Mouse (Mus musculus) hindbrain, embryonic 14.5 days (tissue): ENCODE measurements around the gene Slc43a2. TPM values are rescaled to one million over a fixed set of nuclear protein-coding genes. Genes with fewer than 3 reads are reported as not detected.

Source experiments
- ATAC-seq: fragments of 200-750 bp; cut with Nextera tagmentation; 2 replicates; pipeline ENCODE4 v1.8.0; 2017; ENCODE audit warnings: moderate number of reproducible peaks, mild to moderate bottlenecking, moderate TSS enrichment, moderate library complexity; ENCODE audit not compliant: low FRiP score
- DNase-seq: peaks from one replicate; pipeline ENCODE4 v3.0.0-alpha.2; 2015; ENCODE audit warnings: low spot score
- H3K27ac ChIP-seq: fragments of 300-500 bp; sonication (generic); 2 replicates; pipeline ENCODE4 v1.5.1; 2014; ENCODE audit warnings: mild to moderate bottlenecking, moderate library complexity
- H3K27me3 ChIP-seq: fragments of 300-500 bp; sonication (generic); 2 replicates; pipeline ENCODE4 v1.6.1; 2014; ENCODE audit warnings: mild to moderate bottlenecking, low read length, mixed read lengths; ENCODE audit not compliant: control insufficient read depth, insufficient read depth
- H3K36me3 ChIP-seq: fragments of 300-500 bp; sonication (generic); replicated peaks from 2 replicates; pipeline ENCODE4 v1.6.1; 2014; ENCODE audit not compliant: control insufficient read depth, insufficient read depth
- H3K4me1 ChIP-seq: fragments of 300-500 bp; sonication (generic); replicated peaks from 2 replicates; pipeline ENCODE4 v1.6.1; 2014; ENCODE audit warnings: antibody characterized with exemption, low read length, mixed read lengths; ENCODE audit not compliant: control insufficient read depth, insufficient read depth
- H3K4me2 ChIP-seq: fragments of 300-500 bp; sonication (generic); replicated peaks from 2 replicates; pipeline ENCODE4 v1.6.1; 2014; ENCODE audit warnings: mild to moderate bottlenecking, moderate library complexity
- H3K4me3 ChIP-seq: fragments of 300-500 bp; sonication (generic); replicated peaks from 2 replicates; pipeline ENCODE4 v1.5.1; 2014; ENCODE audit warnings: mild to moderate bottlenecking, low read length
- H3K9ac ChIP-seq: fragments of 300-500 bp; sonication (generic); 2 replicates; pipeline ENCODE4 v1.6.1; 2014
- H3K9me3 ChIP-seq: fragments of 300-500 bp; sonication (generic); 2 replicates; pipeline ENCODE4 v1.6.1; 2016; ENCODE audit warnings: low read length; ENCODE audit not compliant: control insufficient read depth
- WGBS: fragments of 180-500 bp; shearing (Covaris S2); extraction: QIAGEN DNeasy Blood & Tissue Kit; methylation state at CpG from one replicate; pipeline ENCODE4 v1.1.7; 2014; 5-methylcytosine and 5-hydroxymethylcytosine counted together
- microRNA-seq: library from miRNA; unstranded; fragments of <30 nt; microRNA quantifications from one replicate; pipeline ENCODE4, GENCODE M21; 2016
- polyA plus RNA-seq: library from polyadenylated mRNA; unstranded; fragments of >200 nt; fragmentation: Nextera tagmentation; extraction: Ambion mirVana; gene quantifications from 2 replicates; pipeline ENCODE4 v1.2.1, GENCODE M21; 2014

Gene Slc43a2
- polyA plus RNA-seq, 1 experiment from 2014 or later: 15.2 TPM

GRCm38 (mm10) chr11:75624102-75624554 is 92.6 kb downstream of the Slc43a2 start:
- WGBS: 81% methylated on average over 2 of the region's 2 CpGs

GRCm38 (mm10) chr11:75625820-75626219 is 94.3 kb downstream of the Slc43a2 start:
- no peaks in the 10 kb centered on the region for H3K9me3 ChIP-seq
- whole genome bisulfite sequencing: 94% methylated on average over 4 of the region's 4 CpGs
- H3K27ac ChIP-seq: no peak overlapping the region
- no peak overlapping the region for H3K4me2 ChIP-seq
- no peaks in the 10 kb centered on the region for H3K27me3 ChIP-seq
- DNase-seq (no peak), ATAC-seq (no peak)
- no peak overlapping the region for H3K4me3 ChIP-seq
- no peak overlapping the region for H3K9ac ChIP-seq
- H3K36me3 ChIP-seq: peaks cover 87% of the 10 kb centered on the region
- H3K4me1 ChIP-seq: peaks cover 7% of the 10 kb centered on the region

More at GRCm38 (mm10) chr11:75624102-75624554, 92.6 kb downstream of the Slc43a2 start:
- no peak overlapping the region for H3K27ac ChIP-seq
- no peaks in the 10 kb centered on the region for H3K4me1 ChIP-seq
- no peaks in the 10 kb centered on the region for H3K27me3 ChIP-seq
- H3K4me2 ChIP-seq: no peak overlapping the region
- H3K4me3 ChIP-seq: no peak overlapping the region
- H3K9ac ChIP-seq: no peak overlapping the region
- H3K36me3 ChIP-seq: peaks cover 99% of the 10 kb centered on the region
- no peaks in the 10 kb centered on the region for H3K9me3 ChIP-seq
- DNase-seq: no peak
- ATAC-seq: no peak

Small RNA genes lying within 50 kb of the gene (microRNA-seq; reads per million reads assigned to microRNA genes)
- gene Mir3971: not detected

Other genes with a start within 250 kb of the Slc43a2 start
- gene Rpa1, start 183.4 kb upstream of the Slc43a2 start, polyA plus RNA-seq: 48.0 and 51.1 TPM in 2 replicates
- 12.0 and 13.2 TPM in 2 replicates for gene Smyd4, start 183.3 kb upstream of the Slc43a2 start, polyA plus RNA-seq
- 49.9 and 66.1 TPM in 2 replicates for gene Serpinf1, start 109.0 kb upstream of the Slc43a2 start, polyA plus RNA-seq
- not detected in 2 replicates for gene Serpinf2, start 92.1 kb upstream of the Slc43a2 start, polyA plus RNA-seq
- gene Wdr81, start 77.0 kb upstream of the Slc43a2 start, polyA plus RNA-seq: 6.5 and 7.9 TPM in 2 replicates
- 1.6 and 4.5 TPM in 2 replicates for gene Tlcd2, start 70.0 kb upstream of the Slc43a2 start, polyA plus RNA-seq
- gene Prpf8, start 44.9 kb upstream of the Slc43a2 start, polyA plus RNA-seq: 74.5 and 83.2 TPM in 2 replicates
- gene Rilp, start 21.6 kb upstream of the Slc43a2 start, polyA plus RNA-seq: 2.8 and 3.1 TPM in 2 replicates
- 3.5 and 4.2 TPM in 2 replicates for gene Scarf1, start 18.2 kb upstream of the Slc43a2 start, polyA plus RNA-seq
- 136 and 159 TPM in 2 replicates for gene Pitpna, start 56.4 kb downstream of the Slc43a2 start, polyA plus RNA-seq
- 42.3 and 44.9 TPM in 2 replicates for gene Inpp5k, start 99.3 kb downstream of the Slc43a2 start, polyA plus RNA-seq
- 8.7 and 10.4 TPM in 2 replicates for gene Myo1c, start 118.8 kb downstream of the Slc43a2 start, polyA plus RNA-seq
- gene Crk, start 147.6 kb downstream of the Slc43a2 start, polyA plus RNA-seq: 102 and 115 TPM in 2 replicates
- 1,491 and 1,607 TPM in 2 replicates for gene Ywhae, start 201.2 kb downstream of the Slc43a2 start, polyA plus RNA-seq